Mouse (Mus musculus): ENCODE data around the gene Taok3.

- no peak for TF ChIP-seq CTCF (IDR thresholded peaks at IDR 0.05; ENCODE audit: borderline replicate concordance, insufficient read depth, low read length)
- TF ChIP-seq POLR2A (IDR thresholded peaks at IDR 0.05; ENCODE audit: low read depth, low read length) = no peak
Measured at GRCm38 (mm10) chr5:117245170-117245569, 125.2 kb downstream of the Taok3 start.
